Mouse (Mus musculus): Measurements from ENCODE around the gene Fancf. TPM values are rescaled to one million over a fixed set of nuclear protein-coding genes. Genes with fewer than 3 reads are reported as not detected.

The Fancf gene
- polyA plus RNA-seq, 1 experiment from 2014 or later: 4.6 TPM

DNA sequence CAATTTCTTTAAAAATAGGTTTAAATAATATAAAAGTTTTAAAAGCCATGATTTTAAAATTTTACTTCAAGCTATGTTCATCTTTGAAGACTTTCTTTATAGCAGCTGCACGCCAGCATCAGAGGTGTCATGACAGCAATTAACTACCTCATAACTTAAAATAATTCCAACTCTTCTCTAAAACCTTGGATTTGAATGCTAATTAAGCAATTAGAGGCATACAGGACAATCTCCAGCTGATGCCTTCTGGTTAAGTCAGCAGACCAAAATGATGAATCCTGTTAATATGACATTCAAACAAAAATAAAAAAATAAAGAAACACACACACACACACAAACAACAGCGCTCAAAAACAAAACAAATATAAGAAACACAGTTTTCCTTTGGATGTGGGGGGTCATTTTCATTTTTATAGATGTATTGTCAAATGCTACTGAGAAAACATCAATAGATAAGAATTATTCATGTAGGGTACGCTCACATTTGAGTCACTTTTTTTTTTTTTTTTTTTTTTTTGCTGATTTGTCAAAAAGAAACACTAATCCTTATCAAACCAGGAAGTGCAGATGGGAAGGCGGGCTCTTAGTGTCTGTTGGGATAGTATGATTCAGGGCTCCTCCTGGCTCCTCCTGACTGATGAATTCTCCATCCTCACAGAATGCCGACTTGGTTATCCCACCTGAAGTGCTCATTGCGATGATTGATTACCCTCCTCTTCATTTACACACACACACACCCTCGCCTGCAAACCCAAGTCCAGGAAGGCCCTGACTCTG lies 38.3 kb downstream of the Fancf start:
- TF ChIP-seq EP300 (optimal IDR thresholded peaks at IDR 0.05) (no peak), CTCF (IDR thresholded peaks at IDR 0.05; ENCODE audit: low read depth) (no peak)
- no peaks in the 10 kb centered on the region for H3K36me3 ChIP-seq (ENCODE audit: control insufficient read depth, insufficient read depth, low read length)
- ATAC-seq (ENCODE audit: low FRiP score, low TSS enrichment) (no peak), DNase-seq (ENCODE audit: low spot score) (no peak)
- H3K4me3 ChIP-seq (ENCODE audit: low read depth, low read length): no peak overlapping the region
- no peaks in the 10 kb centered on the region for H3K4me1 ChIP-seq (replicated peaks; ENCODE audit: control insufficient read depth, insufficient read depth)
- no peaks in the 10 kb centered on the region for H3K27me3 ChIP-seq (ENCODE audit: control insufficient read depth, insufficient read depth, low read length)
- no peak overlapping the region for H3K9ac ChIP-seq (ENCODE audit: low read length)
- WGBS: 62% methylated on average over 7 of the region's 7 CpGs
- H3K9me3 ChIP-seq (ENCODE audit: control insufficient read depth, low read length): no peaks in the 10 kb centered on the region
- no peak overlapping the region for H3K4me2 ChIP-seq (replicated peaks; ENCODE audit: low read depth)
- no peak overlapping the region for H3K27ac ChIP-seq (replicated peaks)

DNA sequence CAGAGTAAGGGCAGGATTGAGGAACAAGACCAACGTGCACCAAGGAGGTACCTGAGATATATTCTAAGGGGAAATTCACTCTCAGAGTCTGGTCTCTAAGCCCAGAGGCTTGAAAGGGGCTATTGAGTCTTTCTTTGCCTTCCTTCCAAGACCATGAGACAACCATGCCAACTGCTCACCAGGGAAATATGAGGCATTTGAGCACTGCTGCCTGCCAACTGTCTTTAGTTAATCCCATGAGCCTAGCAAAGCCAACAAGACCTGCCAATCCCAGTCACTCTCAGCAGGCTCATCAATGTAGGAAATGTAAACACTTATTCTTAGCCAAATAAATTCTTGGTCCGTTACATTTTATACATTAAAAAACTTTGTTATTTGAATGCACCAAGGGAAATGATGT lies 40.6 kb downstream of the Fancf start:
- Histone ChIP-seq H3K9me3 (ENCODE audit: control insufficient read depth, low read length) (no peaks in the 10 kb centered on the region), H3K27me3 (ENCODE audit: control insufficient read depth, insufficient read depth, low read length) (no peaks in the 10 kb centered on the region), H3K4me2 (replicated peaks; ENCODE audit: low read depth) (no peak overlapping the region), H3K36me3 (ENCODE audit: control insufficient read depth, insufficient read depth, low read length) (no peaks in the 10 kb centered on the region), H3K4me3 (ENCODE audit: low read depth, low read length) (no peak overlapping the region), H3K27ac (replicated peaks) (no peak overlapping the region), H3K4me1 (replicated peaks; ENCODE audit: control insufficient read depth, insufficient read depth) (no peaks in the 10 kb centered on the region), H3K9ac (ENCODE audit: low read length) (no peak overlapping the region)
- TF ChIP-seq EP300 (optimal IDR thresholded peaks at IDR 0.05): no peak
- no peak for TF ChIP-seq CTCF (IDR thresholded peaks at IDR 0.05; ENCODE audit: low read depth)
- 40% methylated on average over 2 of the region's 2 CpGs for WGBS
- ATAC-seq (ENCODE audit: low FRiP score, low TSS enrichment): no peak
- DNase-seq (ENCODE audit: low spot score): no peak

DNA sequence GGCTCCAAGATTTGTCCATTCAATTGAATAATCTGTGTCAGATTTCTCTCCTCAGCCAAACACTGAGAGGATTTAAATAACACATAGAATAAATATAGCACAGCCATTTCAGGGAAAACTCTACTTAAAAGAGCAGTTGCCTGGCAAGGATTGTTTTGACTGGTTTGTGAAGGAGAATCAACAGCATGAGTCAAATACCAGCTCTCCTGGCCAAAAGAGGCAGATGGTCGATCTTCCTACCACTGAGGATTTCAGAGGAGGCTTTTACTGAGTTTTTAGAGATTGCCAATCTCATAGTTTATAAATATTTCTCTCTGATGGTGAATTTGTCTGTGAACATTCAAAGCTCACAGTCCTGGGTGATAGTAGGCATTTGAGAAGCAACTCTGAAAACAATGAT lies 42.2 kb downstream of the Fancf start:
- no peaks in the 10 kb centered on the region for H3K27me3 ChIP-seq (ENCODE audit: control insufficient read depth, insufficient read depth, low read length)
- WGBS: 56% methylated on average over 1 of the region's 1 CpGs
- DNase-seq (ENCODE audit: low spot score) (no peak), ATAC-seq (ENCODE audit: low FRiP score, low TSS enrichment) (no peak)
- no peak overlapping the region for H3K9ac ChIP-seq (ENCODE audit: low read length)
- no peak overlapping the region for H3K27ac ChIP-seq (replicated peaks)
- TF ChIP-seq EP300 (optimal IDR thresholded peaks at IDR 0.05) (no peak), CTCF (IDR thresholded peaks at IDR 0.05; ENCODE audit: low read depth) (no peak)
- H3K36me3 ChIP-seq (ENCODE audit: control insufficient read depth, insufficient read depth, low read length): no peaks in the 10 kb centered on the region
- H3K4me1 ChIP-seq (replicated peaks; ENCODE audit: control insufficient read depth, insufficient read depth): no peaks in the 10 kb centered on the region
- no peaks in the 10 kb centered on the region for H3K9me3 ChIP-seq (ENCODE audit: control insufficient read depth, low read length)
- H3K4me3 ChIP-seq (ENCODE audit: low read depth, low read length): no peak overlapping the region
- no peak overlapping the region for H3K4me2 ChIP-seq (replicated peaks; ENCODE audit: low read depth)

DNA sequence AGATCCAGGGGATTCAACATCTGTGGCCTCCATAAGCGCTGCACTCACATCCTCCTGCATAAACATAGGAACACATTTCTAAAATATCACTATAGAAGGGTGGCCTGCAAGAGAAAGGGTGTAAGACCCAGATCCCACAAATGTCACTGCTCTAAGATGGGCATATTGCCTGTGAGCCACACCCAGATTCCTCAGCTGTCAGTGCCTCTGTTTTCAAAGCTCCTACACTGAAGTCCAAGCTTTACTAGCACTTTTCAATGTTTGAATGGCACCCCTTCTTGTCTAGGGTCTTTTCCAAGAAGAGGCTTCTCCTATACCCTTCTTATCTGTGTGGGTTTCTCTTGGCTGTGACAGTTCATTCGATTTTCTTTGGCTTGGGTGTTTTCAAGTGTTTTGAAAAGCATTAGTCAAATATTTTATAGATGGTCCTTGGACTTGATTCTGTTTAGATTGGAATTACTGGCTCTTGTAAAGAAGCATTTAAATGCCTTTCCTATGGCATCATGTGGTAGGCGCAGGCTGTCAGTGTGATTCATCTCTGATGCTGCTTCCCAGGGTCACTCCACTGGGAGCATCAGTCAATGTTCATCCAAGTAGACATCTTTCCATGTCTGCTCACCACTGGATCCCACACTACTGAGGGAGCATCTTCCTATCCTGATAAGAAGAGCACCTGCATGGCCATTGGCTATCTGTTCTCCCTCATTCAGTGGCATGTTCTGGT lies 43.7 kb downstream of the Fancf start:
- ATAC-seq (ENCODE audit: low FRiP score, low TSS enrichment) (no peak), DNase-seq (ENCODE audit: low spot score) (no peak)
- H3K36me3 ChIP-seq (ENCODE audit: control insufficient read depth, insufficient read depth, low read length): no peaks in the 10 kb centered on the region
- 45% methylated on average over 3 of the region's 3 CpGs for WGBS
- no peak overlapping the region for H3K4me2 ChIP-seq (replicated peaks; ENCODE audit: low read depth)
- H3K9ac ChIP-seq (ENCODE audit: low read length): no peak overlapping the region
- no peak overlapping the region for H3K4me3 ChIP-seq (ENCODE audit: low read depth, low read length)
- no peaks in the 10 kb centered on the region for H3K27me3 ChIP-seq (ENCODE audit: control insufficient read depth, insufficient read depth, low read length)
- TF ChIP-seq CTCF (IDR thresholded peaks at IDR 0.05; ENCODE audit: low read depth): no peak
- no peak for TF ChIP-seq EP300 (optimal IDR thresholded peaks at IDR 0.05)
- H3K9me3 ChIP-seq (ENCODE audit: control insufficient read depth, low read length): no peaks in the 10 kb centered on the region
- H3K4me1 ChIP-seq (replicated peaks; ENCODE audit: control insufficient read depth, insufficient read depth): no peaks in the 10 kb centered on the region
- no peak overlapping the region for H3K27ac ChIP-seq (replicated peaks)

DNA sequence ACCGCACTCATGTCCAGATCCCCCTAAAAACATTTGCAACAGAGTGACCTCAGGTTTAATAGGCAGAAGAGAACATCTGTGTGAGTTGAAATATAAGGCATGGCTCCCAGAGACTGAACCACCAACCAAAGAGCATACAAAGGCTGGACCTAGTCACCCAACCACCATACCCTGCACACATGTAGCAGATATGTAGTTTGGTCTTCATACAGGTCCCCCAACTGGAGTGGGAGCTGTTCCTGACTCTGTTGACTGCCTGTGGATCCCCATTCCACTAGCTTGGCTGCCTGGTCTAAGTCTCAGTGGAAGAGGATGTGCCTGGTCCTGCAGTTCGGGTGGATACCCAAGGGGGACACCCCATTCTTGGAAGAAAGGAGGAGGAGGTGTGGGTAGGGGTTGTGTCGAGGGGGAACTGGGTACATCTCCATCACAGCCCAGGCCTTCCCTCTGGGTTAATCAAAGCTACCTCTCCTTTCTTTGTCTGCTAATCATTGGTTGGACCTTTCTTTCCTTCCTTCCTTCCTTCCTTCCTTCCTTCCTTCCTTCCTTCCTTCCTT lies 45.7 kb downstream of the Fancf start:
- H3K27ac ChIP-seq (replicated peaks): no peak overlapping the region
- no peak overlapping the region for H3K4me2 ChIP-seq (replicated peaks; ENCODE audit: low read depth)
- H3K36me3 ChIP-seq (ENCODE audit: control insufficient read depth, insufficient read depth, low read length): no peaks in the 10 kb centered on the region
- H3K27me3 ChIP-seq (ENCODE audit: control insufficient read depth, insufficient read depth, low read length): no peaks in the 10 kb centered on the region
- WGBS: 68% methylated on average over 3 of the region's 3 CpGs
- DNase-seq (ENCODE audit: low spot score) (no peak), ATAC-seq (ENCODE audit: low FRiP score, low TSS enrichment) (no peak)
- TF ChIP-seq EP300 (optimal IDR thresholded peaks at IDR 0.05) (no peak), CTCF (IDR thresholded peaks at IDR 0.05; ENCODE audit: low read depth) (no peak)
- no peaks in the 10 kb centered on the region for H3K9me3 ChIP-seq (ENCODE audit: control insufficient read depth, low read length)
- no peak overlapping the region for H3K4me3 ChIP-seq (ENCODE audit: low read depth, low read length)
- no peak overlapping the region for H3K9ac ChIP-seq (ENCODE audit: low read length)
- no peaks in the 10 kb centered on the region for H3K4me1 ChIP-seq (replicated peaks; ENCODE audit: control insufficient read depth, insufficient read depth)
